Mouse (Mus musculus) ES-E14 (cell line): ENCODE data around the gene AL732309.1.

Source experiments
- CHD2 ChIP-seq: IDR thresholded peaks from 2 replicates; pipeline ENCODE4 v1.6.1; 2014; ENCODE audit warnings: mild to moderate bottlenecking, low read depth, low read length, inconsistent platforms
- ZC3H11A ChIP-seq: IDR thresholded peaks from 2 replicates; pipeline ENCODE4 v1.6.1; 2012; ENCODE audit warnings: low read depth, mild to moderate bottlenecking, inconsistent platforms, low read length, borderline replicate concordance

DNA sequence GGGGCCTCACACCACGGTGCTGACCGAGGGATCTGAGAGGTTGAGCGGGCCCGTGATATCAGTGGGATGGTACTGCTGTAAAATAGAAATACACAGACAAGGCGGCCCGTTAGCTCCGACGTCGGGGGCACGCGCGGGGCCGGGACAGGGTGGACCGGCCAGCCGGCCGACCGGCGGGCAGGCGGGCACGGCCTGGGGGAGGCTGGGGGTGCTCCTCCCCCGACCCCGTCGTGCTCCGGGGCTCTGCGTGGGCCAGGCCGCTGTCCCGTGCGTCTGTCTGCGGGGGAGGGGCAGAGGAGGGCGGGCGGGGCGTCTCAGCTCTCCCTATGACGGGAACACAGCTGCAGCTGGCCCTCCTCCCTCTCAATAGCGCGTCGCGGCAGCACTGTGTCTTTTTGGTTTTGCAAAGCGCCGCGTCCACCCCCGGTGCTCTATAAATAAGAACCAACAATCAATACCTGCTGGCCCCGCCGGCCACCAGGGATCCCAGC lies 45.4 kb upstream of the AL732309.1 start:
- TF ChIP-seq CHD2 (no peak), ZC3H11A (no peak)
